Comparison of ENCODE assay signal across 8 mouse cellular contexts in genomic region chr12:83037798-83038560, GRCm38 (mm10).
DNase-seq lines count a peak whose midpoint lies in the region; ATAC-seq and TF ChIP-seq lines count a peak whose summit lies in the region.

No protein-coding gene starts in this region.

- 0 out of 2 replicates have a peak overlapping the region, but pooled peaks have one; percentile 2 for H3K4me2 ChIP-seq in forebrain, embryonic 12.5 days
- peak overlapping the region; percentile 10; the same call in 1 of the 2 replicates for H3K4me2 ChIP-seq in midbrain, embryonic 16.5 days (ENCODE audit: low read length)

- no peak overlapping the region for H3K4me3 ChIP-seq in forebrain, embryonic 12.5 days (replicated peaks)
- H3K4me3 ChIP-seq in forebrain, embryonic 10.5 days = no peak overlapping the region
- H3K4me3 ChIP-seq in MEL (ENCODE audit: control insufficient read depth in 1 of 2, insufficient read depth in 1 of 2, low read depth in 2 of 2, low read length in 2 of 2) = 0 out of 4 replicates have a peak overlapping the region, but pooled peaks of 1 of the 2 experiments have one; percentile 6
- H3K4me3 ChIP-seq in midbrain, embryonic 16.5 days (ENCODE audit: low read depth, low read length) = no peak overlapping the region

- TF ChIP-seq POLR2A in MEL (IDR thresholded peaks at IDR 0.05; ENCODE audit: control insufficient read depth in 1 of 2, insufficient read depth in 1 of 2, low read depth in 1 of 2, low read length in 2 of 2, poor library complexity in 1 of 2) = no peak

- H3K9ac ChIP-seq in forebrain, embryonic 12.5 days = no peak overlapping the region
- no peak overlapping the region for H3K9ac ChIP-seq in MEL (ENCODE audit: control insufficient read depth, low read depth, low read length, poor library complexity, severe bottlenecking)
- H3K9ac ChIP-seq in midbrain, embryonic 16.5 days (ENCODE audit: low read depth, low read length) = peak overlapping the region; percentile 1; the same call in 1 of the 2 replicates

- no peaks in the 10 kb centered on the region for H3K79me2 ChIP-seq in MEL (ENCODE audit: control insufficient read depth, insufficient read depth, low read length, poor library complexity)

- peak; percentile 72 for ATAC-seq in forebrain, embryonic 12.5 days (ENCODE audit: low FRiP score)
- ATAC-seq in midbrain, embryonic 16.5 days = peak; percentile 74

- DNase-seq in forebrain, embryonic 10.5 days (ENCODE audit: extremely low spot score, low spot score) = no peak
- DNase-seq in MEL (ENCODE audit: low read depth, low spot score) = peak; percentile 40
- peak; percentile 78 to 85 for DNase-seq in layer of hippocampus, adult 18-20 months (ENCODE audit: low spot score in 2 of 2)
- DNase-seq in adrenal gland, adult (ENCODE audit: inconsistent age in 2 of 2, low spot score in 1 of 2) = no peak
- no peak for DNase-seq in urinary bladder, postnatal 10 days (ENCODE audit: low spot score)
- no peak for DNase-seq in spleen, postnatal 4 days (ENCODE audit: low spot score in 2 of 2)

- no peaks in the 10 kb centered on the region for H3K36me3 ChIP-seq in forebrain, embryonic 12.5 days (replicated peaks)
- no peaks in the 10 kb centered on the region for H3K36me3 ChIP-seq in forebrain, embryonic 10.5 days (replicated peaks)
- no peaks in the 10 kb centered on the region for H3K36me3 ChIP-seq in MEL (ENCODE audit: control insufficient read depth in 1 of 2, insufficient read depth in 2 of 2, low read length in 2 of 2)
- no peaks in the 10 kb centered on the region for H3K36me3 ChIP-seq in midbrain, embryonic 16.5 days (ENCODE audit: control insufficient read depth, insufficient read depth, low read length)

- no peak for TF ChIP-seq RAD21 in MEL (IDR thresholded peaks at IDR 0.05; ENCODE audit: low read depth, low read length)

- TF ChIP-seq CTCF in MEL (IDR thresholded peaks at IDR 0.05 in 2 of 3, conservative IDR thresholded peaks at IDR 0.05 in 1 of 3; ENCODE audit: control insufficient read depth in 1 of 3, insufficient read depth in 1 of 3, low read depth in 2 of 3, low read length in 3 of 3, poor library complexity in 1 of 3, severe bottlenecking in 1 of 3) = no peak

- TF ChIP-seq EP300 in MEL (IDR thresholded peaks at IDR 0.05; ENCODE audit: low read depth in 1 of 2, low read length in 2 of 2) = 0 out of 4 replicates have a peak, but pooled peaks of 1 of the 2 experiments have one; percentile 9

- H3K27ac ChIP-seq in forebrain, embryonic 12.5 days = 0 out of 2 replicates have a peak overlapping the region, but pooled peaks have one; percentile 53
- no peak overlapping the region for H3K27ac ChIP-seq in forebrain, embryonic 10.5 days
- H3K27ac ChIP-seq in MEL (ENCODE audit: control insufficient read depth, low read depth, low read length) = no peak overlapping the region
- H3K27ac ChIP-seq in midbrain, embryonic 16.5 days (ENCODE audit: low read length) = peak overlapping the region; percentile 66

- WGBS in forebrain, embryonic 12.5 days = 62% methylated on average over 25 of the region's 25 CpGs
- 83% methylated on average over 25 of the region's 25 CpGs for WGBS in forebrain, embryonic 10.5 days
- WGBS in midbrain, embryonic 16.5 days = 44% methylated on average over 25 of the region's 25 CpGs

- 0 out of 2 replicates have a peak, but pooled peaks cover 4% of the 10 kb centered on the region for H3K27me3 ChIP-seq in forebrain, embryonic 12.5 days
- H3K27me3 ChIP-seq in forebrain, embryonic 10.5 days (ENCODE audit: poor library complexity, severe bottlenecking) = peaks cover 6% of the 10 kb centered on the region; the same call in 1 of the 2 replicates
- peaks cover 1 to 15% of the 10 kb centered on the region in 2 experiments for H3K27me3 ChIP-seq in MEL (ENCODE audit: control insufficient read depth in 1 of 2, insufficient read depth in 2 of 2, low read length in 2 of 2)
- no peaks in the 10 kb centered on the region for H3K27me3 ChIP-seq in midbrain, embryonic 16.5 days (ENCODE audit: control insufficient read depth, insufficient read depth, low read depth, low read length)

- peaks cover 16% of the 10 kb centered on the region for H3K4me1 ChIP-seq in forebrain, embryonic 12.5 days
- peaks cover 11% of the 10 kb centered on the region for H3K4me1 ChIP-seq in forebrain, embryonic 10.5 days
- H3K4me1 ChIP-seq in MEL (ENCODE audit: control insufficient read depth in 1 of 2, insufficient read depth in 2 of 2, low read length in 2 of 2) = peaks cover 0 to 6% of the 10 kb centered on the region in 2 experiments; a peak in 1 of 4 replicates
- H3K4me1 ChIP-seq in midbrain, embryonic 16.5 days (ENCODE audit: control insufficient read depth, insufficient read depth, low read length) = peaks cover 7% of the 10 kb centered on the region

- H3K9me3 ChIP-seq in forebrain, embryonic 12.5 days = no peaks in the 10 kb centered on the region
- no peaks in the 10 kb centered on the region for H3K9me3 ChIP-seq in forebrain, embryonic 10.5 days
- no peaks in the 10 kb centered on the region for H3K9me3 ChIP-seq in MEL (replicated peaks; ENCODE audit: insufficient read depth, low read length)
- no peaks in the 10 kb centered on the region for H3K9me3 ChIP-seq in midbrain, embryonic 16.5 days (replicated peaks; ENCODE audit: control insufficient read depth, low read length, poor library complexity, severe bottlenecking)

TF ChIP-seq in MEL, 35 proteins besides CTCF, POLR2A, EP300 and RAD21:
- TF ChIP-seq TBP (IDR thresholded peaks at IDR 0.05; ENCODE audit: low read depth, low read length) (no peak), CHD1 (IDR thresholded peaks at IDR 0.05; ENCODE audit: low read depth, low read length) (no peak), TCF12 (IDR thresholded peaks at IDR 0.05; ENCODE audit: low read depth, low read length) (no peak), USF2 (IDR thresholded peaks at IDR 0.05; ENCODE audit: borderline replicate concordance in 1 of 2, insufficient read depth in 1 of 2, low read depth in 1 of 2, low read length in 2 of 2) (no peak), TAL1 (IDR thresholded peaks at IDR 0.05; ENCODE audit: low read length) (no peak)

Comparison
In these comparisons a context has a peak if more than half of its experiments do, and no peak if none do; other contexts are left out.
1. H3K27ac ChIP-seq: peak in forebrain, embryonic 12.5 days (single experiment) and midbrain, embryonic 16.5 days (single experiment); none in forebrain, embryonic 10.5 days (single experiment) and MEL (single experiment).
2. DNase-seq: peak in MEL (single experiment) and layer of hippocampus, adult 18-20 months (2 of 2); none in forebrain, embryonic 10.5 days (single experiment), adrenal gland, adult (0 of 2), urinary bladder, postnatal 10 days (single experiment) and spleen, postnatal 4 days (0 of 2).